Mouse (Mus musculus) liver, adult 2 months (tissue): Measurements from ENCODE around the gene Cdc14a.

Experiments
- CTCF ChIP-seq: fragments of 200-500 bp; IDR thresholded peaks from 2 replicates; pipeline ENCODE4 v1.5.1; 2011; ENCODE audit warnings: low read depth, low read length, control low read depth
- POLR2A ChIP-seq: fragments of 200-500 bp; IDR thresholded peaks from 2 replicates; pipeline ENCODE4 v1.6.1; 2011; ENCODE audit warnings: low read length, control low read depth; ENCODE audit not compliant: insufficient read depth; ENCODE audit errors: extremely low read depth

DNA sequence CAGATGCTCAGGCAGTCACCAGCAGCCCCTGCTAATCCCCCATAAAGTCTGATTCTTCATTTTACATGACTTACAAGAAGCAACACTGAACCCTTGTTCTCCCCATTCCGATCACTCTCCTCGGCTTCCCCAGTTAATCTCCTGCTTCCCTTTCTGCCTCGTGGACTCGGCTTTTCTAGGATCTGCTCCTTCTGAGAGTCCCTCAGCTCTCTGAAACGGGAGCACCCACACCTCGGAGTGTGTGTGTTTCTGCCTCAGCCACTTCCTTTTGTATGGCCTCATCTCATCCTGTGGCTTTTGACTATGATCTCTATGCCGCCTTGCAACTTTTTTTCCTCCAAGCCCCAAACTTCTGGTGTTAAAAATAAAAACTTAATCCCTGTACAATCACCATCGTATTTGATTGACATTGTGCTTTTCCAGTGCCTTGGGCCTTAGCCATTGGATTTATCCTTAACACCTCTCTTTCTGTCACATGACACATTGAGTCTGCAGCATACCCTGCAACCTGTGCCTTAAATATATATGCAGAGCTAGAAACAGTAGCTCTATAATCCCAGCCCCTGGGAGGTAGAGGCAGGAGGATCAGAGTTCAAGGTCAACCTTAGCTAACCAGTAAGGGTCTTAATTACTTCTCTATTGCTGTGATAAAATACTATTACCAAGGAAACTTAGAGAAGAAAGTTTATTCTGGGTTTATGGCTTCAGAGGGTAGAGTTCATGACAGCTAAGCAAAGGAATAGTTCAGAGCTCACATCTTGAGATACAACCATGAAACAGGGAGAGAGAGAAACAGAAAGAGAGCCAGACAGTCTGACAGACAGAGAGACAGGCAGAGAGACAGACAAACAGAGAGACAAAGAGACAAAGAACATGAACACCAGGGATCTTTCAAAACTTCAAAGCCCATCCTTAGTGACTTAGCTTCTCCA is 16.5 kb upstream of the Cdc14a start:
- TF ChIP-seq CTCF (no peak), POLR2A (no peak)
